33 mouse cellular contexts compared by ENCODE assay signal in genomic region chr13:117217621-117218020, GRCm38 (mm10). TPM values are rescaled to one million over a fixed set of nuclear protein-coding genes. Genes with fewer than 3 reads are reported as not detected.
DNase-seq lines count a peak whose midpoint lies in the region; ATAC-seq and TF ChIP-seq lines count a peak whose summit lies in the region.
"Had no signal": no experiment of that assay in that cellular context is flagged by ENCODE, and none has a peak within 500 bp of the region (broad histone marks: within the 10 kb centered on the region; RNA-seq: fewer than 3 reads in every experiment).

No protein-coding gene starts in this region.

- TF ChIP-seq POLR2A in thymus, adult 2 months (IDR thresholded peaks at IDR 0.05; ENCODE audit: control insufficient read depth, extremely low read depth, insufficient read depth, low read length, poor library complexity): no peak

- no peaks in the 10 kb centered on the region for H3K27me3 ChIP-seq in thymus, adult 2 months (ENCODE audit: control insufficient read depth, insufficient read depth, low read length)
- H3K27me3 ChIP-seq in hindbrain, postnatal 0 days (ENCODE audit: insufficient read depth, low read length): no peaks in the 10 kb centered on the region
- H3K27me3 ChIP-seq: neural tube, embryonic 15.5 days had no signal

- DNase-seq in thymus, adult 2 months: no peak
- no peak for DNase-seq in thymus, postnatal 36 days
- no peak for DNase-seq in ES-E14 (ENCODE audit: low read depth, low spot score)
- no peak for DNase-seq in layer of hippocampus, postnatal 14 days (ENCODE audit: low spot score in 2 of 2)
- no peak for DNase-seq in hindbrain, postnatal 0 days (ENCODE audit: low spot score)
- no peak for DNase-seq in layer of hippocampus, adult 9-11 months
- DNase-seq: adrenal gland, adult 8-10 months; B cell, adult 2 months; cerebellum, adult 18-20 months; cerebellum, postnatal 14 days; heart, adult 2 months; heart, postnatal 4 days; kidney, adult 11 months; kidney, postnatal 36 days; left cerebral cortex, postnatal 4 days; liver; lung, postnatal 4 days had no signal

- H3K4me2 ChIP-seq in hindbrain, postnatal 0 days (ENCODE audit: low read depth, low read length): no peak overlapping the region
- H3K4me2 ChIP-seq: embryonic facial prominence, embryonic 12.5 days; kidney, embryonic 15.5 days; liver, embryonic 15.5 days; lung, embryonic 15.5 days; neural tube, embryonic 15.5 days had no signal

- peaks cover 48% of the 10 kb centered on the region for H3K4me1 ChIP-seq in thymus, adult 2 months (replicated peaks; ENCODE audit: control insufficient read depth, insufficient read depth, low read length)
- peaks cover 2 to 13% of the 10 kb centered on the region in 2 experiments; a peak in 3 of 4 replicates for H3K4me1 ChIP-seq in ES-E14 (ENCODE audit: control insufficient read depth in 2 of 2, insufficient read depth in 2 of 2, low read length in 2 of 2, poor library complexity in 1 of 2)
- H3K4me1 ChIP-seq in hindbrain, postnatal 0 days (ENCODE audit: insufficient read depth, low read length): no peaks in the 10 kb centered on the region

- WGBS in thymus, adult 2 months: 22% methylated on average over 11 of the region's 11 CpGs
- 77% methylated on average over 11 of the region's 11 CpGs for WGBS in hindbrain, postnatal 0 days

- no peak for TF ChIP-seq CTCF in thymus, adult 2 months (IDR thresholded peaks at IDR 0.05; ENCODE audit: borderline replicate concordance, control insufficient read depth, extremely low read depth, insufficient read depth, low read length, poor library complexity)
- TF ChIP-seq CTCF in hindbrain, postnatal 0 days (IDR thresholded peaks at IDR 0.05; ENCODE audit: low read depth): no peak

- peak overlapping the region; percentile 93 for H3K27ac ChIP-seq in thymus, adult 2 months (ENCODE audit: control insufficient read depth, insufficient read depth, low read length)
- peak overlapping the region; percentile 66 for H3K27ac ChIP-seq in ES-E14 (ENCODE audit: insufficient read depth, low read depth, low read length, poor library complexity, severe bottlenecking)
- H3K27ac ChIP-seq in hindbrain, postnatal 0 days: no peak overlapping the region
- H3K27ac ChIP-seq: embryonic facial prominence, embryonic 12.5 days; heart, adult 2 months; kidney, embryonic 15.5 days; left cerebral cortex, adult 2 months; liver, embryonic 15.5 days; lung, embryonic 15.5 days; midbrain, embryonic 10.5 days; neural tube, embryonic 15.5 days; stomach, postnatal 0 days had no signal

- no peaks in the 10 kb centered on the region for H3K9me3 ChIP-seq in ES-E14 (ENCODE audit: control insufficient read depth, insufficient read depth, low read depth, low read length)
- no peaks in the 10 kb centered on the region for H3K9me3 ChIP-seq in hindbrain, postnatal 0 days (ENCODE audit: low read length)
- H3K9me3 ChIP-seq: embryonic facial prominence, embryonic 12.5 days; kidney, embryonic 15.5 days; liver, embryonic 15.5 days; lung, embryonic 15.5 days; midbrain, embryonic 10.5 days; neural tube, embryonic 15.5 days had no signal

- H3K9ac ChIP-seq in ES-E14 (ENCODE audit: insufficient read depth, low read depth, low read length, poor library complexity, severe bottlenecking): no peak overlapping the region
- no peak overlapping the region for H3K9ac ChIP-seq in hindbrain, postnatal 0 days (replicated peaks; ENCODE audit: low read length)
- H3K9ac ChIP-seq: embryonic facial prominence, embryonic 12.5 days; kidney, embryonic 15.5 days; liver, embryonic 15.5 days; lung, embryonic 15.5 days; neural tube, embryonic 15.5 days had no signal

- ATAC-seq in hematopoietic stem cell, adult 5-6 weeks (replicated peaks in 1 of 2; ENCODE audit: insufficient read depth in 1 of 2, low FRiP score in 2 of 2, low TSS enrichment in 1 of 2, low read depth in 1 of 2, poor library complexity in 2 of 2, severe bottlenecking in 2 of 2): peak; percentile 4 to 18; a peak in 1 of 4 replicates
- no peak for ATAC-seq in hindbrain, postnatal 0 days
- ATAC-seq: forebrain, embryonic 14.5 days; hindbrain, embryonic 16.5 days; midbrain, embryonic 16.5 days; Patski had no signal

- no peaks in the 10 kb centered on the region for H3K36me3 ChIP-seq in thymus, adult 2 months (ENCODE audit: control insufficient read depth, insufficient read depth, low read length)
- H3K36me3 ChIP-seq in ES-E14 (ENCODE audit: control insufficient read depth, insufficient read depth, low read length, poor library complexity, severe bottlenecking): no peaks in the 10 kb centered on the region
- no peaks in the 10 kb centered on the region for H3K36me3 ChIP-seq in hindbrain, postnatal 0 days (ENCODE audit: insufficient read depth, low read length)
- H3K36me3 ChIP-seq: embryonic facial prominence, embryonic 12.5 days; kidney, embryonic 15.5 days; liver, embryonic 15.5 days; lung, embryonic 15.5 days; midbrain, embryonic 10.5 days; neural tube, embryonic 15.5 days had no signal

- in situ Hi-C loops in ES-E14 (cut with MboI; ENCODE audit: low sequenced_read_pairs in 2 of 2, unreplicated experiment in 2 of 2): no loop called here

- no peak overlapping the region for H3K4me3 ChIP-seq in thymus, adult 2 months (ENCODE audit: control insufficient read depth, insufficient read depth, low read length)
- H3K4me3 ChIP-seq in ES-E14 (ENCODE audit: insufficient read depth in 1 of 2, low read depth in 1 of 2, low read length in 2 of 2, poor library complexity in 1 of 2, severe bottlenecking in 1 of 2): no peak overlapping the region
- H3K4me3 ChIP-seq in hindbrain, postnatal 0 days (ENCODE audit: low read length): no peak overlapping the region
- H3K4me3 ChIP-seq: embryonic facial prominence, embryonic 12.5 days; heart, adult 2 months; kidney, embryonic 15.5 days; left cerebral cortex, adult 2 months; liver, embryonic 15.5 days; lung, embryonic 15.5 days; midbrain, embryonic 10.5 days; neural tube, embryonic 15.5 days had no signal

TF ChIP-seq in ES-E14, 5 proteins besides CTCF, POLR2A, EP300 and RAD21:
- TF ChIP-seq ZNF384 (IDR thresholded peaks at IDR 0.05; ENCODE audit: low read depth, low read length): no peak

RNA-seq across cellular contexts. Expression of gene Gm17509, which starts 3.3 kb away (rescaled TPM):
- 3.1 and 3.4 TPM in 2 replicates for polyA plus RNA-seq in thymus, adult 2 months (2012; rRNA removed)
- total RNA-seq in ES-E14 (2012; rRNA removed): 1.3 and 5.5 TPM in 2 replicates
- total RNA-seq in hematopoietic stem cell, adult 5-6 weeks (2017): 0.74 and 1.3 TPM in 2 replicates
- total RNA-seq in layer of hippocampus, postnatal 14 days (2021): 1 to 10 TPM; 1.0 to 1.5 TPM
- total RNA-seq in hindbrain, postnatal 0 days (2014; rRNA removed): 0.54 and 0.73 TPM in 2 replicates
- 0.09 and 0.15 TPM in 2 replicates for polyA plus RNA-seq in hindbrain, postnatal 0 days (2015; fragmentation: Nextera tagmentation; extraction: Ambion mirVana)
- total RNA-seq: gastrocnemius, adult 8-10 months; heart, adult 2 months; heart, postnatal 4 days had no signal
- polyA plus RNA-seq: erythroblast, embryonic 14.5 days; heart, adult 2 months; heart, embryonic 14.5 days; lung, embryonic 15.5 days; Patski; stomach, postnatal 0 days had no signal

RNA-seq across cellular contexts. Expression of gene Emb, which starts 9.3 kb away (rescaled TPM):
- polyA plus RNA-seq in thymus, adult 2 months (2012; rRNA removed): 63.4 and 63.5 TPM in 2 replicates
- 144 and 229 TPM in 2 replicates for total RNA-seq in ES-E14 (2012; rRNA removed)
- total RNA-seq in hematopoietic stem cell, adult 5-6 weeks (2017): 349 and 424 TPM in 2 replicates
- total RNA-seq in layer of hippocampus, postnatal 14 days (2021): 10 to 100 TPM; 26.6 to 33.5 TPM
- total RNA-seq in hindbrain, postnatal 0 days (2014; rRNA removed): 9.3 and 10.8 TPM in 2 replicates
- 18.1 and 19.1 TPM in 2 replicates for polyA plus RNA-seq in hindbrain, postnatal 0 days (2015; fragmentation: Nextera tagmentation; extraction: Ambion mirVana)
